Mouse (Mus musculus) cerebellum, postnatal 25 days (tissue): ENCODE data around the gene Gmfb.
A peak's percentile ranks its signal among the peaks of the same experiment; 100 is the strongest.

ENCODE experiments used
- DNase-seq, 2 experiments: peaks; one replicate each; pipeline ENCODE4 v3.0.0; 2021; ENCODE audit warnings: mixed read lengths in 2 of 2

The Gmfb gene

GRCm38 (mm10) chr14:46800684-46801345, 21.2 kb downstream of the Gmfb start:
- no peak for DNase-seq

DNA sequence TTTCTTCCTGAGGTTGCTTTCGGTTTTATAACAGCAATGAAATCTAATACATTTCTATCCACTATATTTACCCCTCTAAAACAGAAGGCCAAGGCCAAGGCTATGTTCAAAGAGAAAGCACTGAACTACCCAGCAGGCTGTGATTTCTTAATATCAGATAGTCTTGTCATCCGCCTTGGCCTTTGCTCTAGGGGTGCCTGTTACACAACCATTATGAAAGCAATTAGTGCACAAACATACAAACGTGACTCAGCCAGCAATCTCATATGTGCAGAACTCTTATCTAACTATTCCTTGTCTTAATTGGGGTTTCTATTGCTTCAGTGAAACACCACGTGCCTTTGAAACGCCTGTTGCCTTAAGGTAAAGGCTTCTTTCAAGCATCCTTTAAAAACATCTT, 27.9 kb downstream of the Gmfb start:
- no peak for DNase-seq

- DNase-seq = no peak
These were observed 31.3 kb downstream of the Gmfb start for GRCm38 (mm10) chr14:46790723-46791122.

DNA sequence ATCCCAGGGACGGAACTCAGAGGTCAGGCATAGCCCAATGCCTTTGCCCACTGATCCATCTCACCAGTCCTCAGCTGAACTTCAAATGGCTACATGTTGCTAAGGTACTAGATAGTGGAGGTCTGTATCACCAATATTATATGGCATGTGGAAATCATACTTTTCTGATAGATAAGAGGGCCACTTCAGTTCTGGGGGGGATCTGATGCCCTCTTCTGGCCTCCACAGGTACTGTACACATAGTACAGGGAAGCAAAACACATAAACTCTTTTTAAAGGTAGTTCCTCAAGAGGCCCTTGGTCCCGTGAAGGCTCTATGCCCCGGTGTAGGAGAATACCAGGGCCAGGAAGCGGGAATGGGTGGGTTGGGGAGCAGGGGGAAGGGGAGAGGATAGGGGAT, 31.7 kb downstream of the Gmfb start:
- no peak for DNase-seq

DNA sequence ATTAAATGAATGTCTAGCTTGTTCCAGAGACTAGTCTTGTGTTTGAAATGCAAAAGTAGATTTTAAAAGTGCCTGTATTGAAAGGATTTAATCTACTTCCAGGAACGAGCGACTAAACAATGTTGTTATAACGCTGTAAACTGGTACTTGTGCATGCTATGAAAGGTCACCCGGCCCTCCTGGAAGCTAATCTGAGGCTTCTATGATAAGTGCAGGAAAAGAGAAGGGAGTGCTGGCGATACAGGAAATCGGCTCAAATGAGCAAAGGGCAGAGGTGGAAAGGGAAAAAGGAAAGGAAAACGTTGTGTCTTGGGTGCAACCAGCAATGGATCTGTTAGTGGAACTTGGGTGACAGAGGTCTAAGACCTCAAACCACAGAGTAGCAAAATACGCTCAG, 33.5 kb downstream of the Gmfb start:
- DNase-seq = peak; percentile 16 to 24

DNA sequence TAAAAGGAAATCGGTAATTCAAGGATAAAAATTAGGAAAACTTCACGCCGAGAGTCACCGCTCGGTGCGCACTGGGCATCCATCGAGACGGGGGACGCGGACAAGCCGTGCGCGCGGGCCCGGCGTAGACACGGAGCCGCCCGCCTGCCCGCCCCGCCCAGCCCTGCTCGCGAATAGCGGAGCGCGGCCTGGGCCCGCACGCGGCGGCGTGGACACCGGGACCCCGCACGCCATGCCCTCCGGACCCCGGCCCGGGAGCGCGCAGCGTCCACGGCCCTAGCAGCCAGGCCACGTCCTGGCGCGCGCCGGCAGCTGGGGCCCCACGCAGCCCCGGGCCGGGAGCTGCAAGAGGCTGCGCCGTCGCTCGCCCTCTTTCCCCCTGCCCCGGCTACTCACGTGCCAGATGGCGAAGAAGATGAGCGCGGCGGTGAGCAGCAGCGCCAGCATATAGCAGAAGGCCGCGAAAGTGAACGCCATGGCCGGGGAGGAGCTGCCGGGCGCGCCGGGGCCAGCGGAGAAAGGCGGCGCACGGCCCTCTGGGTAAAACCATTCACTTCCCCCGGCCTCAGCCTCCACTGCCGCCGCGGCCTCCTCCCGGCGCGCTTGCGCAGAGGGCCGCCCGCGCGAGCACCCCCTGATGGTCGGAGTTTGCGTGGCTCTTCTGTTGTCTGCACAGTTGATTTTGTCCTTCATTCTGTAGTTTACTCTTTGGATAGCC, 34.1 kb downstream of the Gmfb start, which contains the start of gene Cnih1:
Gene Cnih1 (minus strand): TSS at position 625 of the 718 bp plus-strand sequence.
- DNase-seq = peak; percentile 94 to 95

DNA sequence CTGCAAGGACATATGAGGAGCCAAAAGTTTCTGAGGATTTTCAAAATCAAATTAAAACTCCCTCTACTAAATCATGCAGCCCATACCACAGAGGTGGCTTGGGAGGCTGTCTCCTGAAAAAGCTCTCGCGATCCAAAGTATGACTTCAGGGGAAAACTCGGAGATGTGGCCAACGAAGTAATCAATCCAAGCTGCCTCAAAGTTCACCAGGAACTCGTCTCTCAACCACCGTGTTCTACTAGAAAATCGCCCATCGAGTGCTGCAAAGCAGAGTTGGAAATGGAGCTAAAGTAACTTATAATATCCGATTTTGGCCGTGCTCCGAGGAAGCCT, 34.6 kb downstream of the Gmfb start:
- no peak for DNase-seq

- DNase-seq = no peak
These were observed 36.8 kb downstream of the Gmfb start for GRCm38 (mm10) chr14:46785247-46785646.

GRCm38 (mm10) chr14:46783327-46783926, 38.6 kb downstream of the Gmfb start:
- DNase-seq = no peak

- no peak for DNase-seq
These were observed 39.7 kb downstream of the Gmfb start for GRCm38 (mm10) chr14:46782187-46782828.

DNA sequence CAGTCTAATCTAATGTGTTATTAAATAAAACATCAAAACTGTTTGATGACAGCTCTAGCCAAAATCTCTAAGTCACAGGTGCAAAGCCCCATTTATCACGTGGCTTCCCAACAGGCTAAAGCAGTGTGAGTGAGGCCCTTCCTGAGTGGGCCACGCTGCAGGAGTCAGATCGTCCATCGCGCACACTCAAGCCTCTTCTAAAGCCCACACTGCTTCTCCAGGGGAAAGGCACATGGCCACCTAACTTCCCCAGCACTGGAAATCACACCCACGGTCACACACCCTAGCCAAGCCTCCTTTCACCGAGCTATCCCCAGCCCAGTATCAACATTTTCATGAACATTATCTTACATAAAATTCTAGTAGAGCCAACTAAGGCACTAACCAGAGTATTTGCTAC, 41.0 kb downstream of the Gmfb start:
- DNase-seq = no peak

DNA sequence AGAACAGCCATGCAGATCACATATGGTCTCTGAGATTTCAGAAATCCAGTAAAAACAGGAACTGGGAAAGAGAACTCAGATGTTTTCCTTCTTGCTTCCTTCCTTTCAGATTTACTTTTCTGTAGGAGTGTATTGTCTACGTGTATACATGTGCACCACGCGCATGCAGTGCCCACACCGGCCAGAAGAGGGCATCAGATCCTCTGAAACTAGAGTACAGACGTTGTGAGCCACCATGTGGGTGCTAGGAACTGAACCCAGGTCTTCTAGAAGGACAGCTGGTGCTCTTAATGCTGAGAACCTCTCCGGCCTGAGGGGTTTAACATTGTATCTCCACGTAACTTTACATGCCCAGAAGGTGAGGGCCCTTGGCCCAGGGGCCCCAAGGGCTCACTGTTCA, 42.8 kb downstream of the Gmfb start:
- peak in 1 of 2 experiments; percentile 26 for DNase-seq

DNA sequence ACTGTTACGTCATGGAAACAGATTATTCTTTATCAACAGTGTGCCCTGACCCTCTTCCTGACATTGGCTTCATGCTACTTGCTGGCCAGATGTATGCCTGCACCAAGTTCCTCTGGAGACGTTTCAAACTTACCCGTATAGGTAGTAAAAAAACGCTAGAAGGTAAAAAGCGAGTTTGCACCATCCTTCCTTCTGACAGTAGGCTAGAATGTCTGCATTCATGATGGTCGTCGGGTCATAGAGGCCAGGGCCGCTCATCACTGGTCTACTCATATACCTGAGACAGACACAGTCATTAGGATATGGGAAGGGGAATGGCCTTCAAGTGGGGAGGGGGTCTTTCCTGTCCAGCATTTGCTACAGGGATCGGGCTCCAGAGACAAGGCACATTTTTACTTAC, 43.3 kb downstream of the Gmfb start:
- no peak for DNase-seq

GRCm38 (mm10) chr14:46770036-46770435, 52.0 kb downstream of the Gmfb start:
- DNase-seq = no peak

DNA sequence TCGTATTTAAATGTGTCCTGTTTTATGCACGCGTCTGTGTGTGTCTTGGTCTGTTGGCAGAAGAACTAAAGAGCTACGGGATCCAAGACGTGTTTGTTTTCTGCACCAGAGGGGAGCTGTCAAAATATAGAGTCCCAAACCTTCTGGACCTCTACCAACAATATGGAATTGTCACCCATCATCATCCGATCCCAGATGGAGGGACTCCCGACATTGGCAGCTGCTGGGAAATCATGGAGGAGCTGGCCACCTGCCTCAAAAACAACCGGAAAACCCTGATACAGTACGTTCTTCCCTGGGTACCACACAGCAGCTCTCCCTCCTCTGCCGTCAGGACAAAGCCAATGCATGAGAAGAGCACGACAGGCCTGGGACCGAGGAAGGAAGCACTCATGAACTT, 54.9 kb downstream of the Gmfb start:
- DNase-seq = peak; percentile 40 to 43

- DNase-seq = no peak
These were observed 60.9 kb downstream of the Gmfb start for GRCm38 (mm10) chr14:46761186-46761585.

DNA sequence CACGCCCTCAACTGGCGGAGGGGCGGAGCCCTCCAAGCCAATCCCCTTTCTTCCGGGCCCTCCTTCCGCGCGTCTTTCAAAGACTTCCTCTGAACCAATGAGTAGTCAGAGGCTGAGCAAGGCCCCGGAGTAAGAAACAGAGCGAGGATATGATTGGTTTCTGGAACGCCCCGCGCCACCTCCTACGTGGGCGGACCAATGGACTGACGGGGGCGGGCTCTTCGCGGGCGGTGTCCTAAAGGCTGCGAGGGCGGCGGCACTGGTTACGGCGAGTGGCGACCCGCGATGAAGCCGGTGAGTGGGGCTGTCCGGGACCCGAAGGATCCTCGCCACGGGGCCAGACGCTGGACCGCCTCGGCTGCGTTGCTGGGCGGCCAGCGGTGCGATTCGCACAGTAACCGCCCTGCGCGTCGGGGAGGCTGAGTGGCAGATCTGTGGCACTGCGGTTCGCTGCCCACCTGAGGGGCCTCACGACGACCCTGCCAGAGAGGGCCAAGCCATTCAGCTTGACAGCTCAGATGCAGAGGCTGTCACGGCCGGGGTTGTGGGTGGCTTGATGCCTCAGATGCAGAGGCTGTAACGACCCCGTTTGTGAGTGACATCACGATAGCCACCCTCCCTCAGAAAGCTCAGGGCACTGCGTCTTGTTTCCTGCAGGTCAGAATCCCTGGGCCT, 61.5 kb downstream of the Gmfb start, which contains the start of gene Cdkn3:
Gene Cdkn3 (plus strand): TSS at position 187 of the 675 bp plus-strand sequence.
- peak; percentile 78 to 86 for DNase-seq

DNA sequence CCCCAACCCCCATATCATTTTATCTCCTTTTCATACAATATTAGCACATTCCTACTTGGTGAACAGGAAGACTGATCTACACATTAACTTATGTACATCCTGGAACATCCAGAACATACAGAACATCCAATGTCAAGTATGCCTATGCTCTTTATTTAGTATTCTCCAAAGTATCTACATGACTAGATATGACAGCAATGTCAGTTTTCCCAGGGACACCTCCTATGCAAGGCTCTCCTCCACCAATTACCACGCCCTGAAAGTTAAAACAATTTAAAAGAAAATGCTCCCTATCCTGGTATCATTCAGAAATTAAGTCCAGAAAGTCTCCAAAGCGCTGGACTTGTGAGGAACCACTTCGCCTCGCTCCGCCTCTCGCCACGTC, 62.1 kb downstream of the Gmfb start:
- DNase-seq = no peak
